7 mouse cellular contexts compared by ENCODE assay signal in the genomic region with DNA sequence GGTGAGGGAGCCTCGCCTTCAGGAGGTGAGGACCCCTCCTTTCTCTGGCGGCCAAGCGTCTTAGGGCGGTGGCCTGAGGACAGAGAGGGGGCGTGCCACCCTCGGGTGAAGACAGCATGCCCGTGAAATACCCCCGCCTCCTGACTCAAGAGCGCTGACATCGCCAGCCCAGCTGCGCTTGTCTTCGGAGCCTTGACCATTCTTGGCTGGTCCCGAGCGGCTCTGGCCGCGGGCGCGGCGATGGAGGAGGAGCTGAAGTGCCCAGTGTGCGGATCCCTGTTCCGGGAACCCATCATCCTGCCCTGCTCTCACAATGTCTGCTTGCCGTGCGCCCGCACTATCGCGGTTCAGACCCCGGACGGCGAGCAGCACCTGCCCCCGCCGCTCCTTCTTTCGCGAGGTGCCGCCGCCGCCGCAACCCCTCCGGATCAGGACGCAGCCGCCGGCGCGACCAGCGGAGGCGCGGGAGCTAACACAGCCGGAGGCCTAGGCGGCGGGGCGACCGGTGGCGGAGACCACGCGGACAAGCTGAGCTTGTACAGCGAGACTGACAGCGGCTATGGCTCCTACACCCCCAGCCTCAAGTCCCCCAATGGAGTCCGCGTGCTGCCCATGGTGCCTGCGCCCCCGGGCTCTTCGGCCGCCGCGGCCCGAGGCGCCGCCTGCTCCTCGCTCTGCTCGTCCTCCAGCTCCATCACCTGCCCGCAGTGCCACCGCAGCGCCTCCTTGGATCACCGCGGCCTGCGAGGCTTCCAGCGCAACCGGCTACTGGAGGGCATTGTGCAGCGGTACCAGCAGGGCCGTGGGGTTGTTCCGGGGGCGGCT. TPM values are rescaled to one million over a fixed set of nuclear protein-coding genes. Genes with fewer than 3 reads are reported as not detected.
DNase-seq lines count a peak whose midpoint lies in the region; ATAC-seq lines count a peak whose summit lies in the region.

No protein-coding gene starts in this region.

- ATAC-seq in embryonic facial prominence, embryonic 14.5 days (ENCODE audit: low read depth), result no peak; the same call in 1 of the 2 replicates
- peak; percentile 40 for ATAC-seq in neural tube, embryonic 15.5 days (ENCODE audit: low FRiP score)

- H3K9ac ChIP-seq in embryonic facial prominence, embryonic 14.5 days (ENCODE audit: low read depth, low read length), result peak overlapping the region; percentile 14; the same call in 1 of the 2 replicates
- peak overlapping the region; percentile 64 for H3K9ac ChIP-seq in neural tube, embryonic 15.5 days (replicated peaks)

- 1% methylated on average over 28 of the region's 81 CpGs for WGBS in embryonic facial prominence, embryonic 14.5 days
- under 1% methylated on average over 81 of the region's 81 CpGs for WGBS in limb, embryonic 10.5 days
- under 1% methylated on average over 77 of the region's 81 CpGs for WGBS in neural tube, embryonic 15.5 days

- no peak overlapping the region for H3K27ac ChIP-seq in embryonic facial prominence, embryonic 14.5 days (replicated peaks; ENCODE audit: low read depth, low read length)
- H3K27ac ChIP-seq in limb, embryonic 10.5 days, result no peak overlapping the region
- peak overlapping the region; percentile 98 for H3K27ac ChIP-seq in neural tube, embryonic 15.5 days (replicated peaks)

- H3K36me3 ChIP-seq in embryonic facial prominence, embryonic 14.5 days (ENCODE audit: control insufficient read depth, insufficient read depth, low read length), result no peaks in the 10 kb centered on the region
- no peaks in the 10 kb centered on the region for H3K36me3 ChIP-seq in limb, embryonic 10.5 days
- no peaks in the 10 kb centered on the region for H3K36me3 ChIP-seq in neural tube, embryonic 15.5 days

- DNase-seq in left cerebral cortex, postnatal 25 days (ENCODE audit: low spot score in 2 of 2), result peak; percentile 16 to 38
- no peak for DNase-seq in left cerebral cortex, adult 9 months (ENCODE audit: low spot score in 2 of 2)
- DNase-seq in brain, adult 2 months (ENCODE audit: low read depth, low spot score), result peak; percentile 49
- no peak for DNase-seq in embryonic facial prominence, embryonic 14.5 days (ENCODE audit: low spot score)
- DNase-seq in limb, embryonic 10.5 days (ENCODE audit: low spot score), result no peak
- no peak for DNase-seq in layer of hippocampus, postnatal 25 days (ENCODE audit: extremely low spot score in 1 of 2, low spot score in 1 of 2)

- peak overlapping the region; percentile 65 for H3K4me3 ChIP-seq in embryonic facial prominence, embryonic 14.5 days (ENCODE audit: low read depth, low read length)
- H3K4me3 ChIP-seq in limb, embryonic 10.5 days, result peak overlapping the region; percentile 63
- peak overlapping the region; percentile 77 for H3K4me3 ChIP-seq in neural tube, embryonic 15.5 days (replicated peaks)

- H3K4me1 ChIP-seq in embryonic facial prominence, embryonic 14.5 days (ENCODE audit: control insufficient read depth, insufficient read depth, low read length), result peaks cover 17% of the 10 kb centered on the region
- peaks cover 31% of the 10 kb centered on the region for H3K4me1 ChIP-seq in limb, embryonic 10.5 days
- peaks cover 73% of the 10 kb centered on the region for H3K4me1 ChIP-seq in neural tube, embryonic 15.5 days

- H3K4me2 ChIP-seq in embryonic facial prominence, embryonic 14.5 days (ENCODE audit: low read depth, low read length), result peak overlapping the region; percentile 100
- H3K4me2 ChIP-seq in neural tube, embryonic 15.5 days, result peak overlapping the region; percentile 69

- no peaks in the 10 kb centered on the region for H3K9me3 ChIP-seq in embryonic facial prominence, embryonic 14.5 days (ENCODE audit: control insufficient read depth, low read length)
- no peaks in the 10 kb centered on the region for H3K9me3 ChIP-seq in limb, embryonic 10.5 days (replicated peaks)
- H3K9me3 ChIP-seq in neural tube, embryonic 15.5 days (replicated peaks), result no peaks in the 10 kb centered on the region

- peaks cover 67% of the 10 kb centered on the region for H3K27me3 ChIP-seq in embryonic facial prominence, embryonic 14.5 days (replicated peaks; ENCODE audit: control insufficient read depth, insufficient read depth, low read length)
- H3K27me3 ChIP-seq in limb, embryonic 10.5 days (ENCODE audit: low read depth, poor library complexity, severe bottlenecking), result peaks cover 76% of the 10 kb centered on the region
- no peaks in the 10 kb centered on the region for H3K27me3 ChIP-seq in neural tube, embryonic 15.5 days (replicated peaks)

- intact Hi-C loops in left cerebral cortex, postnatal 25 days (cut with DNase I), result loop anchor here (5.0 kb wide), 1 partner anchor 33 kb away; no protein-coding TSS in a partner anchor

RNA-seq across cellular contexts. Expression of a gene that starts 1.0 kb away (rescaled TPM):
- 1 to 10 TPM; 2.2 to 2.4 TPM for total RNA-seq in left cerebral cortex, postnatal 25 days (2021)
- polyA plus RNA-seq in embryonic facial prominence, embryonic 14.5 days (2014; fragmentation: Nextera tagmentation; extraction: Ambion mirVana), result 0.97 and 1.1 TPM in 2 replicates
- polyA plus RNA-seq in limb, embryonic 10.5 days (2016; fragmentation: Nextera tagmentation; extraction: Ambion mirVana), result not detected in 2 replicates
- 23.6 and 28.3 TPM in 2 replicates for polyA plus RNA-seq in neural tube, embryonic 15.5 days (2015; fragmentation: Nextera tagmentation; extraction: Ambion mirVana)
- 1 to 10 TPM; 4.0 to 5.4 TPM for total RNA-seq in layer of hippocampus, postnatal 25 days (2021)

RNA-seq across cellular contexts. Expression of a gene that starts 42.2 kb away (rescaled TPM):
- under 1 TPM in 1 of 2 experiments, not detected in 1; 0.25 TPM for total RNA-seq in left cerebral cortex, postnatal 25 days (2021)
- 3.9 and 4.5 TPM in 2 replicates for polyA plus RNA-seq in embryonic facial prominence, embryonic 14.5 days (2014; fragmentation: Nextera tagmentation; extraction: Ambion mirVana)
- 5.1 and 7.0 TPM in 2 replicates for polyA plus RNA-seq in limb, embryonic 10.5 days (2016; fragmentation: Nextera tagmentation; extraction: Ambion mirVana)
- polyA plus RNA-seq in neural tube, embryonic 15.5 days (2015; fragmentation: Nextera tagmentation; extraction: Ambion mirVana), result 3.8 and 5.1 TPM in 2 replicates
- under 1 TPM; 0.45 to 0.98 TPM for total RNA-seq in layer of hippocampus, postnatal 25 days (2021)

Comparison
In these comparisons a context has a peak if more than half of its experiments do, and no peak if none do; other contexts are left out.
1. DNase-seq: peak in left cerebral cortex, postnatal 25 days (2 of 2) and brain, adult 2 months (single experiment); none in left cerebral cortex, adult 9 months (0 of 2), embryonic facial prominence, embryonic 14.5 days (single experiment), limb, embryonic 10.5 days (single experiment) and layer of hippocampus, postnatal 25 days (0 of 2).
2. RNA of a gene that starts 1.0 kb away (polyA plus RNA-seq): 23.6 to 28.3 TPM in neural tube, embryonic 15.5 days; 0.97 to 1.1 TPM in embryonic facial prominence, embryonic 14.5 days and not detected in limb, embryonic 10.5 days; every median in the first group is over 10 times any median in the second.
3. Peak in every context shown above with its lines, with median percentiles within 50 percentile points of each other: H3K4me3 ChIP-seq.